Comparison of ENCODE assay signal across 21 mouse cellular contexts in the genomic region with DNA sequence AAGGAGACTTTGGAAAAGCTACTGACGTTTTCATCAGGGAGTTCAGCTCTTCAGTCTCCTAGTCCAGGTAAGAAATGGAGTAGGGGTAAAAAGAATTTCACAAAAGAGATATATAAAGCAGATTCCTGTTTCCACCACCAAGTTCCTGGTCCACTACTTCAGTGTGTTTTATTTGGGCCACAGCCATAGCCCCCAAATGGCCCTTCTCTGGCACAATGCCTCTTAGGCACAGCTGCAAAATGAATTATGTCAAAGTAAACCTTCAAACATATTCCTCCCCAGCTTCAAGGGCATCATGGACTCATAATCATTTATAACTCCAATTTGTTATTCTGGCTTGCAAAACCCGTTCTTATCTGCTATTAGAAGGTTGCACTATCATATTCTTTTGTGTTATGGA.
DNase-seq lines count a peak whose midpoint lies in the region; ATAC-seq and TF ChIP-seq lines count a peak whose summit lies in the region.
"Had no signal": no experiment of that assay in that cellular context is flagged by ENCODE, and none has a peak within 500 bp of the region (broad histone marks: within the 10 kb centered on the region; RNA-seq: fewer than 3 reads in every experiment).

No protein-coding gene starts in this region.

- no peak for TF ChIP-seq POLR2A in limb, embryonic 14.5 days (IDR thresholded peaks at IDR 0.05; ENCODE audit: borderline replicate concordance, extremely low read depth, insufficient read depth, insufficient read length)

- no peaks in the 10 kb centered on the region for H3K36me3 ChIP-seq in heart, embryonic 13.5 days
- H3K36me3 ChIP-seq in heart, embryonic 10.5 days = no peaks in the 10 kb centered on the region
- no peaks in the 10 kb centered on the region for H3K36me3 ChIP-seq in limb, embryonic 14.5 days (ENCODE audit: control insufficient read depth, insufficient read depth, low read length)
- H3K36me3 ChIP-seq: embryonic facial prominence, embryonic 10.5 days; forebrain, embryonic 15.5 days; G1E had no signal

- no peak overlapping the region for H3K4me2 ChIP-seq in heart, embryonic 13.5 days
- no peak overlapping the region for H3K4me2 ChIP-seq in limb, embryonic 14.5 days (replicated peaks; ENCODE audit: low read depth, low read length, severe bottlenecking)
- H3K4me2 ChIP-seq: forebrain, embryonic 15.5 days; midbrain, embryonic 11.5 days had no signal

- no peaks in the 10 kb centered on the region for H3K4me1 ChIP-seq in heart, embryonic 13.5 days
- H3K4me1 ChIP-seq in heart, embryonic 10.5 days = no peaks in the 10 kb centered on the region
- H3K4me1 ChIP-seq in limb, embryonic 14.5 days (ENCODE audit: control insufficient read depth, insufficient read depth, low read length) = no peaks in the 10 kb centered on the region
- H3K4me1 ChIP-seq: embryonic facial prominence, embryonic 10.5 days; forebrain, embryonic 15.5 days had no signal

- no peaks in the 10 kb centered on the region for H3K27me3 ChIP-seq in heart, embryonic 13.5 days (replicated peaks)
- no peaks in the 10 kb centered on the region for H3K27me3 ChIP-seq in heart, embryonic 10.5 days (ENCODE audit: insufficient read depth, poor library complexity, severe bottlenecking)
- no peaks in the 10 kb centered on the region for H3K27me3 ChIP-seq in limb, embryonic 14.5 days (ENCODE audit: control insufficient read depth, insufficient read depth, low read length)
- H3K27me3 ChIP-seq: CH12.LX; forebrain, embryonic 15.5 days; Patski had no signal

- no peak for ATAC-seq in heart, embryonic 13.5 days (ENCODE audit: extremely low read depth, insufficient number of reproducible peaks, low FRiP score, low TSS enrichment)
- ATAC-seq in limb, embryonic 14.5 days (ENCODE audit: low FRiP score, low read depth) = no peak
- ATAC-seq: forebrain, embryonic 15.5 days; hindbrain, embryonic 16.5 days; intestine, embryonic 16.5 days; Patski had no signal

- DNase-seq in heart, embryonic 10.5 days (ENCODE audit: low spot score) = no peak
- DNase-seq in lung, postnatal 10 days = peak; percentile 9
- DNase-seq in lung, adult 18-20 months = no peak
- DNase-seq in adrenal gland, postnatal 10 days = peak; percentile 49
- peak; percentile 32 for DNase-seq in limb, embryonic 14.5 days (ENCODE audit: low spot score)
- DNase-seq in yolk sac, embryonic 10.5 days (ENCODE audit: low spot score) = no peak
- DNase-seq: B cell, adult 2 months; cerebellum, adult 11-12 months; layer of hippocampus, adult 9-11 months; right cerebral cortex, postnatal 14 days; thymus, adult 18-20 months; thymus, postnatal 36 days had no signal

- no peak overlapping the region for H3K9ac ChIP-seq in heart, embryonic 13.5 days
- H3K9ac ChIP-seq in limb, embryonic 14.5 days (ENCODE audit: low read depth, low read length, severe bottlenecking) = no peak overlapping the region
- H3K9ac ChIP-seq: forebrain, embryonic 15.5 days had no signal

- 0 out of 2 replicates have a peak overlapping the region, but pooled peaks have one; percentile 3 for H3K27ac ChIP-seq in heart, embryonic 13.5 days (replicated peaks)
- H3K27ac ChIP-seq in heart, embryonic 10.5 days = no peak overlapping the region
- H3K27ac ChIP-seq in limb, embryonic 14.5 days (replicated peaks; ENCODE audit: low read depth, low read length) = no peak overlapping the region
- H3K27ac ChIP-seq: embryonic facial prominence, embryonic 10.5 days; forebrain, embryonic 15.5 days had no signal

- H3K9me3 ChIP-seq in heart, embryonic 13.5 days = no peaks in the 10 kb centered on the region
- H3K9me3 ChIP-seq in heart, embryonic 10.5 days = no peaks in the 10 kb centered on the region
- H3K9me3 ChIP-seq in limb, embryonic 14.5 days (ENCODE audit: control insufficient read depth, low read length) = no peaks in the 10 kb centered on the region
- H3K9me3 ChIP-seq: embryonic facial prominence, embryonic 10.5 days; forebrain, embryonic 15.5 days had no signal

- WGBS in heart, embryonic 13.5 days = 28% methylated on average over 2 of the region's 2 CpGs
- 49% methylated on average over 2 of the region's 2 CpGs for WGBS in heart, embryonic 10.5 days
- 41% methylated on average over 2 of the region's 2 CpGs for WGBS in limb, embryonic 14.5 days

- no peak overlapping the region for H3K4me3 ChIP-seq in heart, embryonic 13.5 days
- H3K4me3 ChIP-seq in heart, embryonic 10.5 days = no peak overlapping the region
- H3K4me3 ChIP-seq in limb, embryonic 14.5 days (replicated peaks; ENCODE audit: low read length) = no peak overlapping the region
- H3K4me3 ChIP-seq: embryonic facial prominence, embryonic 10.5 days; forebrain, embryonic 15.5 days had no signal

Comparison
In these comparisons a context has a peak if more than half of its experiments do, and no peak if none do; other contexts are left out.
1. DNase-seq: peak in lung, postnatal 10 days (single experiment), adrenal gland, postnatal 10 days (single experiment) and limb, embryonic 14.5 days (single experiment); none in heart, embryonic 10.5 days (single experiment), lung, adult 18-20 months (0 of 2) and yolk sac, embryonic 10.5 days (single experiment).